Mouse (Mus musculus) erythroblast, adult 5-6 weeks (primary cell): ENCODE results near the gene Gm17387. TPM values are rescaled to one million over a fixed set of nuclear protein-coding genes. Genes with fewer than 3 reads are reported as not detected.
"Not testable (repeated sequence)": the region's sequence is repeated elsewhere in the genome, so short reads cannot be mapped to it uniquely, and the experiment has no call there.

Source experiments
- ATAC-seq: replicated peaks from 2 replicates; pipeline ENCODE4 v1.8.0; 2016; ENCODE audit warnings: moderate number of reproducible peaks, mild to moderate bottlenecking, moderate TSS enrichment, inconsistent platforms; ENCODE audit not compliant: poor library complexity, low FRiP score, severe bottlenecking
- total RNA-seq, 2 experiments: library from RNA; stranded (forward) in 1 of 2; stranded (reverse) in 1 of 2; fragments of 150-400 nt in 1 of 2; fragments of 200-764, 138-1000 nt in 1 of 2; gene quantifications; 2 replicates each; pipeline versions ENCODE4 v1.2.3 to v1.2.4; 2015 to 2017; ENCODE audit warnings: low replicate concordance in 2 of 2

The Gm17387 gene
- total RNA-seq, 2 experiments from 2014 or later, result not detected

GRCm38 (mm10) chr7:141011238-141011770 is 17.6 kb upstream of the Gm17387 start:
- ATAC-seq, result no peak

DNA sequence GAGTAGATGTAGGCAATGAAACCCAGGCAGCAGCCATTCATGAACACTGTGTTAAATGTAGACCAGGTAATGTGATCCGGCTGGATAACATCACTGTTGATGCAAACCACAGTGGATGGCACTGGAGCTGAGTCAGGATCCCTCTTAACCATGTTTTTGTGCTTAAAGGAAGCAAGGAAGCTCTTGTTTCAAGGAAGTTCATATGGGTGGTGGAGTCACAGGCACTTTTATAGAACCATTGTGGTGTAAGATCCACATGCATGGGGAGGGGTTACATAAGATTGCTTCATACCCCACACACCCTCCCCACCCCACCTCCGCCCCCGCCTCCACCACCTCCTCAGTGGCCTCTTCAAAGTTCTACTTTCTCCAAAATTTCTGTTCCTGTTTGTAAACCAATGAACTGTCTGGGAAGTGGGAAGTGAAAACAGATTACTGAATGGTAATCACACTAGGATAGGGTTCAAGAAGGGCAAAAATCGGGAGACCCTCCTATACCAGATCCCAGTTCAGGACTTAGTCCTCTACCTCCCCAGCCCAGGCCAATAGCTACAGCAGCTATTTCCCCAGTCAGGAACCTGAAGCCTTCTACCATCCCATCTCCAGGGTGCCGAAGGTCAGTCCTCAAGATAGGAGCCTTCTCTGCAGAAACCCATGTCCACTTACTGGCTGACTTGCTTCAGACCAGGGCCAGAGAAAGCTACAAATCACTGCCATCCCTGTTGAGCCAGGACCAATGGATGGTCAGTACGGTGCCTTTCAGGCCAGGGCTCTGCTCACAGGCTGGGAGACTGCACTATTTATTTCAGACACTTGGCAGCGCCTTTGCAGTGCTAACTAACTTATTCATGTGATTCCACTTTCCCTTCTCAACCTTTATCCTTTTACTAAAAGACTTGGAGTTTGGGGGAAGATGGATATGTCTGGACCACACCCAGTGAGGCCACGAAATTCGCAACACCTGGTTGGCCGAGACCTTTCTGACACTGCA is 11.9 kb upstream of the Gm17387 start:
- no peak for ATAC-seq

- not testable (repeated sequence) for ATAC-seq
Measured at GRCm38 (mm10) chr7:141017824-141018223, 11.1 kb upstream of the Gm17387 start, which contains the start of gene Ifitm6. Gene Ifitm6, minus strand, starts transcription at chr7:141017924.

GRCm38 (mm10) chr7:141019028-141019427 is 9.9 kb upstream of the Gm17387 start:
- no peak for ATAC-seq

DNA sequence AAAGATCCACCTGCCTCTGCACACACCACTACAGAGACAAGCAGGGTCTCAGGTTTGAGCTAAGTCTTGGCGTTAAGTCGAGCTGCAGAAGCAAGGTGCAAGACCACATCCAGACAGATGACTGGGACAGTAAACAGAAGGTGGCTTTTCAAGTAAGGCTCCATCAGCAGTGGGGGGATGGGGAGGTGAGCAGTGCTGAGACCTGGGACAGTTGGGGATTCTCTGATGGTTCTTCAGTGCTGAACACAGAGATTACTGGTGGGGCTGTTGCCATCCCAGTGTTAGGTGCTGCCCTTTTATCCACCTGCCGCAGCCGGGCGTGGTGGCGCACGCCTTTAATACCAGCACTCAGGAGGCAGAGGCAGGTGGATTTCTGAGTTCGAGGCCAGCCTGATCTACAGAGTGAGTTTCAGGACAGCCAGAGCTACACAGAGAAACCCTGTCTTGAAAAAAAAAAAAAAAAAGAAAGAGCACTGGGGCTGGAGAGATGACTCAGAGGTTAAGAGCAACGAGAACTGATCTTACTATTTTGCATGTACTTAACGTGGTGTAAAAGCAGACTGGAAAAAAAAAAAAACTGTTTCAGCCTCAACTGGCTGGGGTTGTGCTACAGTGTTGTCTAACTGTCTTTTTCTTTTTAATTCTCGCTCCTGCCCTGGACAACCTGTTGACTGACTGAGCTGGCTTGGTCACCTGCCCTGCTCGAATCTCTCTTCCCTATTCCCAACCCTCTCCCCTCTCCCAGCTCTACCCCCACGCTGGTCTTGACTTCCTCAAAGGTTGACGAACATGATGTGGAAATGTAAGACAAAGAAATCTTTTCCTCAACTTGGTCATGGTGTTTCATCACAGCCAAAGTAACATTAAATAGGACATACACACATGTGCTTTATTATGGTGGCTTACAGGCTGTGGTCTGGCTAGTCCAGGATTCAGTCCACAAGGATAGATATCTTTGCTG is 7.2 kb upstream of the Gm17387 start:
- ATAC-seq, result no peak

- no peak for ATAC-seq
Measured at GRCm38 (mm10) chr7:141024865-141025838, 3.8 kb upstream of the Gm17387 start.

DNA sequence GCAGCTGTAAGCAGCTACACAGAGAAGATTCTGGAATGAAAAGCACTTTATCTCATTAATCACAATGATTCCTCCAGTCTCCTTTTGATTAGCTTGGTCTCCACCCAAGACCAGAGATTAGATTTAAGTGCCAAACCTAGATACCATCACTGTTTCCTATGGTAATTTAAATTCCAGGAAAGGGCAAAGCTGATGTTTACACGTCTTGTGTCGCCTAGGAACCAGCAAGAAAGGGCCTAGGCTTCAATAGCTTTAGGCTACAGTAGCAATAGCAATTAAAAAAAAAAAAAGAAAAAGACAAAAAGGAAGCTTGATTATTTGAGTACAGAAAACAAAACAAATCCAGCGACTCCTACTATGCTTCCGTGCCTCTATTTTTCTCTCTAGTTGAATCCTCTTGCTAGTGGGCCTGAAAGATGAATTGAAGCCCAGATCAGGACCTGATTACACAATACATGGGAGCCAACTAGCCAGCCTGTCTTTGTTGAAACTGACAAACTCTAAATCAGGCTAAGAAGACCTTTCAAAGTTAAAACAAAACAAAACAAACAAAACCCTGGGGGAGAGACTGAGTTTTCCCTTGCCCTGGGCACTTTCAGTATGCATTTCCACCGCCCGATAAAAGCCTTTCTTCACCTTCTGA is 2.7 kb upstream of the Gm17387 start:
- no peak for ATAC-seq

GRCm38 (mm10) chr7:141026740-141027098 is 2.2 kb upstream of the Gm17387 start:
- no peak for ATAC-seq

DNA sequence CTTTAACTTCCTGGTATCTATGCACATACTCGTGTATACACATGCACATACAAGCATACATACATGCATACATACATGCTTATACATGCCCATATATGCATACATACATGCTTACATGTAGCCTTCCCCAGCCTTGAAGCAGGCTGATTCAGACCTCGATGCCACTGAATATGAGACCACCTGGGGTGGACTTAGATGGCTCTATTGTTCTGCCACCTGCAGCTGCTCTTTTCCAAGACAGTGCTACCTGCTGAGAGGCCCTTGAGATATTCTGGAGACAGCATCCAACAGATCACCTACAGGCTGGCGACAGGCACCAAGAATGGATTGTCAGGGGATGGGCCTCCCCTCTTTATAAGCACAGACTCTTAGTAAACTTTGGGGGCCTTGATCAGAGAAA is 1.5 kb downstream of the Gm17387 start:
- no peak for ATAC-seq

DNA sequence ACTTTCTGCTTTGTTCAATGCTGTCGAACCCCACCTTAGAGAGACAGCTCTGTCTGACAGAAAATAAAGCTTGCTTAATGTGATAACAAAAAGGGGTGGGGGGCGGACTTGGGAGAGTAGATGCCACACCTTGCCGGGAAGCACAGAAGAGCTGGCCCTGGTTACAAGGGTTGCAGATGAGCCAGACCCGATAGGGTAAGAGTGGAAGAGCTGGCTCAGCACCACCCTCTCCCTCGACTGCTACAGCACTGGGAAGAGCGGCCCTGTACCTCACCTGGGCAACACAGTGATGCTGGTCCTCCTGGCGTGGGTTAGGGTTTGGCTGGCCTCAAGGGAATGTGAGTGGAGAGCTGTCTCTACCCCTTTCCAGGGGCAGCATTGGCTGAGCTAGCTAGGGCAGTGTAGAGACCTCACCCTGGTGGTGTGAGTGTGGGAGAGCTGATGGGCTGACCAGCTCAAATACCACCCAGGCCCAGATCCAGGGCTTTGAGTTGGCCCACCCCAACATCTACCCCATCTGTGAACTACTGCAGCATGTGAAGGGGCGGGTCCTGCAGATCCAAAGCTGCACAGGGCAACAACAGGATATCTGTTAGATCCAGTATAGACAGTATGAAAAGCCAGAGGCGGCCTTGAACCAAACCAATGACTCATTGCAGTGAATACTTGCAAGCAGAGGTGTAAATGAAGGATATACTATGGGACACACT is 3.7 kb downstream of the Gm17387 start:
- ATAC-seq, result no peak

DNA sequence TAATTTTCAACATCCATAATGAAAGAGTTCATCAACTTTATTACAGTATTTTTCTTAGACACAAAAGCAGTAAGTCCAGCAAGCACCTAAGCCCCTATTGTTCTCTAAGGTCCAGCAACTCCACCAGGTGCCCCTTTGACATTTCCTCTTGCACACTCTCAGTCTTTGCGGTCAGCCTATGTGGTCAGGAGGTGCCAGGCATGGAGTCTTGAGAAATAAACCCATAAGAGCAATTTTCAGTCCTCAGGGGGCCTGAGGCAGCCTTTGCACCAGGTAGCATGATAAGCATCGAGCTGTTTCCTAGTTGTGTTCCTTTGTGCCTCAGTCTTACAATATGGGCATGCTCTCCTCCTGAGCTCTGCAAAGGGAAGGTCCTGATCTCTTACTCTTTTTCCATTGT is 7.7 kb downstream of the Gm17387 start:
- ATAC-seq, result not testable (repeated sequence)

DNA sequence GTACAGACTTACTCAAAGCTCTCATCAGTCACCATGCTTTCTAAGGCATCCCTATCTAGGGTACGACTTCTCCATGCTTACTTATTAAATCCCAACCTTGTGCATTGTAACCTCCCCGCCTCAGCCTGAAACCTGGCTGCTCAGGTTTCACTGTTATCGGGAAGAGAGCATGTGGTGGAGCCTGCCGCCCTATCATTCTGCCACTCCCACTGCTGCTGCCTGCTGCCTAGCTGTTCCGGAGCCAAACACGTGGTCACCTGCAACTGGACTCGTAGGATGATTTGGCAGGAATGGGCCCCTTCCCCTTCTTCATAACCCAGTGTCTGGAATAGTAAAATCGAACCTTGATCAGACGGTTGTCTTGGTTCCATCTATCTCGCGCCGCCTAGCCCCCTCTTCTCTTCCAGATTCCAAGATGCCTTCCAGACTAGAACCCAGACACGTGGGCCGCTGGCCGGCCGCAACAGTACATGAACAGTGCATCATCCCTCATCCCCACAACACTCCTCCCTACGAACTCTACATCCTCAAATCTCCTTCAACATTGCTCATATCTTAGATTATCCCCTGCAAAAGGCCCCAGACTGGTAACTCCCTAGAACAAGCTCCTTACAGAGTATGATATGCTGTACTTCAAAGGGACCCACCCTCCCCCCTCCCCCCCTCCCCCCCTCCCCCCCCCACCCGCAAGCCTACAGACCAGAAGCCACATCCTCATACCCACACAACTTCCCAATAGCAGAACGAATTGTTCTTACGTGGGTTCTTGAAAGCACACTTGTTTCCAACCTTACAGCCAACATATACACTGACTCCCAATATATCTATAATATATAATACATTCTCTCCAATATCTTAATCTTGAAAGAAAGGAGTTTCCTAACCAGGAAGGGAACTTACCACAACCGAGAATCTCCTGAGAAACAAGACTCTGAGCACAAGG is 9.4 kb downstream of the Gm17387 start:
- no peak for ATAC-seq

- ATAC-seq, result no peak
Measured at GRCm38 (mm10) chr7:141039386-141040107, 10.6 kb downstream of the Gm17387 start.

DNA sequence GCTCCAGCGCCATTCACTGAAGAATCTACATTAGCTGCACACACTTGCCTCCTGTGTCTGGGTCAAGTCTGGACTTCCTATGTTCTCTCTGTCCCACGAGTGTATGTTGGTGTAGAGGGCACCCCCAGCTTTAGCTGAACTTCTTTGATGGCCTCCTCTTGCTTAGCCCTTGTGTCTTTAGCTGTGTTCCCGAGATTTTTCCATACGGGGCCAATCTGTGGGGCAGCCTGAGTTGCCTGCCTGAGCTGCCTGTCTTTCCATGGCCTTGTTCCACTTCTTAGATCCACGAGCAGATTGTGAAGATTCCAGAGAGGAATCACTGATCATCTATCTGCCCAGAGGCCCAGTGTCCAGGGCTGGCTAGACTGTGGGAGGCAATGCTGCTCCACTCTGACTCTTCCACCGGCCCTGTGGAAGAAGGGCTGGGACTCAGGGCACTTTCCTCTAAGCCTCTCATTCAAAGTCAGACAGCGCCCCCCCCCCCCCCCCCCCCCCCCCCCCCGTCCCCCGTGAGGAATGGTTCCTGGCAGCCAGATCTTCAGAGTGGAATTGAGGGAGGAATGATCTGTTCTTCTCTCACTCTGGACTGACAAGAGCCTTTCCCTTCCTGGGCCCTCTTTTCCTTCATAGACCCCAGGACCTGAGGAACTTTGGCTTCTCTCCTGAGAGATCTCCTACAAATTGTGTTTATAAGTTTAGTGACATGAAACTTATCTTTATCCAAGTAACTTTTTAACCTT is 12.1 kb downstream of the Gm17387 start:
- ATAC-seq, result no peak

DNA sequence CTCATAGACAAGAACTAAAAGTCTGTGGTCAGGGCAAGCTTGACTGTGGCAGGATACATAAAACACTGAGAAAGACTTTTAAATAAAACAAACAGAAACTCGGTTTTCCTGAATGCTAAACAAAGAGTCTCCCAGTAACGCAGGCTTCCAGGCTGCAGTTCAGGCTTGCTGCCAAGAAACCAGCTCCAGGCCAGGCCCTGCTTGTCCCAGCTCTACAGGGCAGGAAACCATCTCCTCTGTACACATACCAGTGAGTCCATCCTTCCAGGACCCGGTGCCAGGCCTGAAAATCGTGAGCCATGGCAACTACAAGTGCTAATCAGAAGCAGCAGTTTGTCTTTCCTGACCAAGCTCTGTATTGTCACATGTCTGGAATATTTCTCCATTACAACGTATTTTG is 12.7 kb downstream of the Gm17387 start:
- peak; percentile 30; the same call in 1 of the 2 replicates for ATAC-seq
